Comparison of ENCODE assay signal across 17 mouse cellular contexts in genomic region chr19:3625111-3625510, GRCm38 (mm10).
"Had no signal": no experiment of that assay in that cellular context is flagged by ENCODE, and none has a peak within 500 bp of the region (broad histone marks: within the 10 kb centered on the region; RNA-seq: fewer than 3 reads in every experiment).

No protein-coding gene starts in this region.

- H3K4me2 ChIP-seq: kidney, embryonic 15.5 days; liver, embryonic 11.5 days; lung, embryonic 15.5 days; midbrain, embryonic 11.5 days had no signal

- H3K4me1 ChIP-seq: kidney, embryonic 15.5 days; lung, embryonic 15.5 days had no signal

- H3K9me3 ChIP-seq: kidney, embryonic 15.5 days; lung, embryonic 15.5 days; megakaryocyte, embryonic 14.5 days had no signal

- DNase-seq: kidney, adult 11 months; kidney, adult 8-10 months; kidney, postnatal 10 days; kidney, postnatal 36 days; liver, postnatal 0 days; lung, postnatal 10 days; lung, postnatal 36 days; midbrain, embryonic 14.5 days; thymus, adult 2 months; thymus, postnatal 14 days; thymus, postnatal 4 days had no signal

- H3K4me3 ChIP-seq: kidney, embryonic 15.5 days; lung, embryonic 15.5 days; megakaryocyte, embryonic 14.5 days had no signal

- ATAC-seq: liver, postnatal 0 days had no signal

- H3K27ac ChIP-seq: kidney, embryonic 15.5 days; liver, embryonic 14.5 days; lung, embryonic 15.5 days had no signal

- H3K27me3 ChIP-seq: kidney, embryonic 15.5 days; lung, embryonic 15.5 days had no signal

- H3K9ac ChIP-seq: kidney, embryonic 15.5 days; liver, embryonic 14.5 days; liver, postnatal 0 days; lung, embryonic 15.5 days had no signal
